Mouse (Mus musculus): Measurements from ENCODE around the gene Polr1d.

The Polr1d gene

DNA sequence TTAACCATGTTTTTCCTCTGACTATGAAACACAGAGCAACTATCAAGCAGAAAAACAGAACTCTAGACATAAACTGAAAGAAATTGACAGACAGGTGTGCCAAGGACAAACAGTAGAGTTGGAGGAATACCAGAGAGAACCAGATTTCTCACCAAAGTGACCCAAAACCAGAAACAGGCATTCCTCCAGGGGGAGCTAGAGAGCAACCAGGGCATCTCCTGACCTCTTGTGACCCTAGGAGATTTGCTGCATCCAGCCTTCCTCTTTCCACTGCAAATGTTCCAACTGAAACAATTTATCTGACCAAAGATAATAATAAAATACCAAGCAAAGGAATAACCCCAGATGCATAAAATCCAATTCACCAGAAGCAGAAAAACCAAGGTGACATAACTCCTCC lies 70.5 kb downstream of the Polr1d start:
- DNase-seq (ENCODE audit: low spot score) = no peak

DNA sequence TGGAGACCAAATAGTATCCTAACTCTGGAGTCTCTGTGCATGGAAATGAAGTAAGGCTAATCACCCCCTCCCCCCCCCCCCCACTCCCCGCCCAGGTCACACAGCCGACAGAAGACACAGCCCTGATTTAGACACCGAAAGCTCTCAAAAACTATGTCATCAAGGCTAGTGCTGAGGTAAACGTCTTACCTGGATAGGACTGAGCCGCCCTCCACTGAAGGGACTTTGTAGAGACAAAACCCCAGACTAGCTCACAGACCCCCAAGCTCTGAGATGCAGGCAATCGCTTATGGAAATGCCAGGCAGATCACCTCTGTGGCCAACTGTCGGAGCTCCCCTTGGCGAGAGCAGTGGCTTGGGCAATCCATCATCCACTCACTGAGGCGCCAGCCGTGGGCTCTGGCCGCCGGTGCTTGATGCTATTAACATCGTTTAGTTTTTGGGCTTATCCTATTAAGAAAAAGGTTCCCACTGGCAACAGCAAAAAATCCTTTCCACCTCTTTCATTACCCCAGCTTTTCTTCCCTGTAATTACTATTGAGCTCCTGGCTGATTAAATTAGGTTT lies 78.0 kb downstream of the Polr1d start:
- DNase-seq (ENCODE audit: low spot score) = no peak

DNA sequence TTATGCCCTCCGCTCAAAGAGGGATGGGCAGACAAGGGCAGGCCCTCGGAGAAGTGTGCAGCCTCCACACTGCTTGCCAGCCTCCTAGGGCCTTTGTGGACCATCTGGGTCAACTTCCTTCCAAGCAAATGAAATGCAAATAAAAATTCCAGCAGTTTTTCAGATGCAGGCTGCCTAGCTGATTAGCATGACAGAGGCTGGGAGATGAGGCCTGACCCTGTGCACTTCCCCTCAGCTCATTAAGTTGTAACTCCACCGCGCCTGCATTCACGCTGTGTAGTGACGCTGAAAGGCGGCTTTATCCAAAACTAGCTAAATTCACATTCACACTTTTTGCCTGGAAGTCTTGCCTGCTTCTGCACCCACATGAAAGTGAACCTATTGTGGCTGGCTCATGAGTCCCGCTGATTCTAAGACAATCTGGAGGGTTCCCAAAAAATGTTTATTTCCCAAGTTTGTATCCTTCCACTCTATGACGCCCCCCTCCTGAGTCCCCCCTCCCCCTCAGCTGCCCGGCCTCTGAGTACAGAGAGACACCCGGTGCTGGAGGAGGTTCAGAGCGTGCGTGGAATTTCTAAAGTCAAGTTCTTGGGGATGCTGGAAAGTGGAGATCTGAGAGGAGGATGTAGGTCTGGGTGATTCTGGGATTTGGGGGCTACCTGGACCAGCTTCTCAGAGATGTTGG lies 78.7 kb downstream of the Polr1d start:
- DNase-seq (ENCODE audit: low spot score) = no peak

DNA sequence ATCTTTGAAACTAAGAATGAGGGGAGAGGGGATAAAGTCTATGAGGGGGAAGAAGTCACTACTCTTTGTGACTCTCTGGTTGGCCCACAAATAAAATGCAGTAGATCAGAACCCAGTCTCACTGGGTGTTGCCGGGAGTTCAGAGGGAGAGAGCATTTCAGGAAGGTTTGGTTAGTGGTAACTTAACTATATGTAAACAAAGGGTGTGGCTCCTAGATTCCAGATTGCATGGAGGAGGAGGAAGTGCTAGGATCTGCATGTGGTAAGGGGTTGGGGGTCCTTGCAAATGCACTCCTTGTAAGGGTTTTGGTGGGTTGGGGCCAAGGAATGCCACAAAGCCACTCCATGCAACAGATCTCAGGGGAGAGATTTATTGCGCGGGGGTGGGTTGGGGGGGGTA lies 79.5 kb downstream of the Polr1d start:
- DNase-seq (ENCODE audit: low spot score) = no peak

DNA sequence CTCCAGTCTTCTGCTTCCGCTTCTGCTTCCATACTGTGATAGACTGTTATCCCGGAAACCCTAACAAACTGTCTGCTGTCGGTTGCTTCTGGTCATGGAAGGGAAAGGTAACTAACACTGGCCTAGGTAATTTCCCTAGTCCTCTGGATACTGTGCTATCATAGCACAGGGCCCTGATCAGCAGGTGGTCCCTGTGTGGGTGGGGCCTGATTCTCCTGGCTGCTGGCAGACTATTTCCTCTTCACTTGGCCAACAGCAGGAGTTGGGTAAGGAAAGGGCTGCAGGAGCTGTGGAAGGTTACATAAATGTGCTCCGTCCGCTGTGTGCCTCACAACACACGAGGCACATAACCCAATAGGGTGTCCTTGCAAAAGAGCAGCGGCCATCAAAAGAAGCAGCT lies 80.6 kb downstream of the Polr1d start:
- DNase-seq (ENCODE audit: low spot score) = no peak

DNA sequence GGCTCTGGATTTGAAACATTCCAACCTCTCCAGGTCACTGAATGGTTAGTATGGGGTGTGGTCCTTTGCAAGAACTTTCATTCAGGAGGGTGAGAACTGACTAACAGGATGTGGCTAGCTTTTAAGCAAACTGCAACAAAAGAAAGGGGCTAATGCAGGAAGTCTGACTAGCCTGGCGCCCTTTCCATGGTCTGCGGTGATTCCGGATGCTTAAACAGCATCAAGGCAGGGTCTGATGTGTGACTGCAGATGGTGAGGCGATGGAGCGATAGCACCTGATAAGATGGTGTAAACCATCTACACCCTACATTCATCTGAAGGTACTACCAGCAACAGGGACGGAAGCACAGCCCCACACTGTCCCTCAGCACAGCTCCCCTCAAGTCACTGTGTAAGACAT lies 82.5 kb downstream of the Polr1d start:
- no peak for DNase-seq (ENCODE audit: low spot score)

DNA sequence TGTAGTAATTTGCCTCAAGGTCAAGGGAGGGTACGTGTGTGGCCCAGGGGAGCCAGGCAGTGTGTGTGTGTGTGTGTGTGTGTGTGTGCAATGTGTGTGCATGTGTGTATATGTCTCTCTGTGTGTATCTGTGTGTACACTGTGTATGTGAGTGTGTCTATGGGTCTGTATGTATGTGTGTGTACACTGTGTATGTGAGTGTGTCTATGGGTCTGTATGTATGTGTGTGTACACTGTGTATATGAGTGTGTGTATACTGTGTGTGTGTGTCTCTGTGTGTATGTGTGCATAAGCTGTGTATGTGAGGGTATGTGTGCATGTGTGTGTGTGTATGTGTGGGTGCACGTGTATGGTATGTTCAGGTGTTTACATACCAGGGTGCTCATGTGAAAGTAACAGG lies 82.9 kb downstream of the Polr1d start:
- no peak for DNase-seq (ENCODE audit: low spot score)
